Mouse (Mus musculus): ENCODE results near the gene Nabp1. TPM values are rescaled to one million over a fixed set of nuclear protein-coding genes. Genes with fewer than 3 reads are reported as not detected.

Gene Nabp1
- total RNA-seq, 2 experiments from 2014 or later, result 13.4 to 17.1 TPM

Other genes starting within 250 kb of the Nabp1 start
- gene Cavin2, start 189.3 kb downstream of the Nabp1 start, total RNA-seq (2021), result 10 to 100 TPM; 39.1 to 49.3 TPM